Mouse (Mus musculus) spleen, adult 2 months (tissue): ENCODE measurements at regions not wholly inside any gene's neighbourhood (a gene's known extent, or its start where the extent isn't known, plus 50 kb on each side); places are given as distances from the start of the nearest gene placed in this dataset.

Source experiments
- CTCF ChIP-seq: fragments of 200-500 bp; IDR thresholded peaks from 2 replicates; pipeline ENCODE4 v1.5.1; 2011; ENCODE audit warnings: mild to moderate bottlenecking, inconsistent platforms; ENCODE audit not compliant: insufficient read depth, insufficient read length, insufficient replicate concordance; ENCODE audit errors: extremely low read depth
- POLR2A ChIP-seq: fragments of 200-500 bp; IDR thresholded peaks from 2 replicates; pipeline ENCODE4 v1.6.1; 2011; ENCODE audit warnings: low read depth, low read length, inconsistent platforms

GRCm38 (mm10) chr2:48380140-48380539 lies 433.8 kb upstream of the Acvr2a start:
- no peak for TF ChIP-seq CTCF
- no peak for TF ChIP-seq POLR2A
